ENCODE assay signal across 9 mouse cellular contexts in the genomic region with DNA sequence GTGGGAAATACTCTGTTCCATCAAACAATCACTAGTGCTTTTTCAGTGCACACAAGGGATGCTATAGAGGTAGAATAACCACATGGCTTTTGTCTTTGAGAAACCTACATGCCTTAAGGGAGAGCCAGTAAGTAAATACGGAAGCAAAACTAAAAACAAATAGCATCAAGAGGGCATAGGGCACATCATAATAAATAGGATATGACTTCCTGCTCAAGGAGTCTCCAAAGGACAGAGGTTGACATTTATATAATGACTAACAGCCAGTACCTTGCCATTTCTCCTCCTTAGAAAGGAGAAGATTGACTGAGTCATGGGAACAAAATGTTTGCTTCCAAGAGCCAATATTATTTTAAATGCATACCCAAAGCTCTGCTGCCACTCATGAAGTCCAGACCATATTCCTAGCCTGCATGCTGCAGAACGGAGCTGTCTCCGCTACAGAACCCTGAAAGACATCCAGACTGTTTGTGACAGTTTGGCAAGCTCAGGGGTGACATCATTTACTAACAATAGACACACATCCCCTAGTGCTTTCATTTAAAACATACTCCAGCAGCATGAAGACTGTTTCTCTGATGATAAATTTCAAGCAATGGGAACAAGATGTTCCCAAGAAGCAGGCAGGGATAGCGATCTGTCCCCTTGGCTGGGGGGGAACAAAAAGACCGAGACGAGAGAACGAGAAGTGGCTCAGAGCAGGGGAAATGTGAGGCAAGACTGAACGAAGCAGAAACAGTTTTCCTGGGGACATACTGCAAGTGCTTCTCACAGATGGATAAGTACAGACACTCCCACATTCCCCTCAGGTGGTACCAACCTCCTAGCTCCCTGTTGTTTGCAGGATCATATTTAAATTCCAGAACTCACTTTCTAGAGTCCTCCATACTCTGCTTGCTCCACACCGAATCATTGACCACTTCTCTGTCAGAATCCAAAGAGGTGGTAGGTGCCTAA. TPM values are rescaled to one million over a fixed set of nuclear protein-coding genes. Genes with fewer than 3 reads are reported as not detected.
DNase-seq lines count a peak whose midpoint lies in the region; ATAC-seq and TF ChIP-seq lines count a peak whose summit lies in the region.
"Had no signal": no experiment of that assay in that cellular context is flagged by ENCODE, and none has a peak within 500 bp of the region (broad histone marks: within the 10 kb centered on the region; RNA-seq: fewer than 3 reads in every experiment).

No protein-coding gene starts in this region.

- H3K4me1 ChIP-seq in kidney, adult 2 months (ENCODE audit: control insufficient read depth, insufficient read depth, low read length), result no peaks in the 10 kb centered on the region
- no peaks in the 10 kb centered on the region for H3K4me1 ChIP-seq in kidney, embryonic 14.5 days (ENCODE audit: control insufficient read depth, insufficient read depth, low read length)
- peaks cover 29% of the 10 kb centered on the region for H3K4me1 ChIP-seq in cerebellum, adult 2 months (ENCODE audit: control insufficient read depth, insufficient read depth, low read length)
- H3K4me1 ChIP-seq in heart, embryonic 15.5 days (replicated peaks), result no peaks in the 10 kb centered on the region
- no peaks in the 10 kb centered on the region for H3K4me1 ChIP-seq in hindbrain, embryonic 12.5 days

- no peak for TF ChIP-seq POLR2A in kidney, adult 2 months (IDR thresholded peaks at IDR 0.05; ENCODE audit: low read depth, low read length)
- TF ChIP-seq POLR2A in cerebellum, adult 2 months (IDR thresholded peaks at IDR 0.05; ENCODE audit: borderline replicate concordance, insufficient read depth, low read length), result no peak

- DNase-seq in kidney, adult 2 months, result peak; percentile 68
- peak; percentile 70 to 86 for DNase-seq in cerebellum, adult 2 months
- peak; percentile 45 to 78 for DNase-seq in layer of hippocampus, postnatal 14 days (ENCODE audit: low spot score in 2 of 2)
- DNase-seq in right cerebral cortex, postnatal 25 days, result peak; percentile 24
- DNase-seq in ovary, postnatal 10 days (ENCODE audit: low spot score), result no peak

- H3K4me2 ChIP-seq in kidney, embryonic 14.5 days (replicated peaks; ENCODE audit: low read depth, low read length), result no peak overlapping the region
- peak overlapping the region; percentile 43 for H3K4me2 ChIP-seq in heart, embryonic 15.5 days
- no peak overlapping the region for H3K4me2 ChIP-seq in hindbrain, embryonic 12.5 days (replicated peaks)

- no peaks in the 10 kb centered on the region for H3K36me3 ChIP-seq in kidney, adult 2 months (ENCODE audit: control insufficient read depth, insufficient read depth, low read length)
- H3K36me3 ChIP-seq in kidney, embryonic 14.5 days (ENCODE audit: control insufficient read depth, insufficient read depth, low read length), result no peaks in the 10 kb centered on the region
- H3K36me3 ChIP-seq in heart, embryonic 15.5 days, result no peaks in the 10 kb centered on the region
- H3K36me3 ChIP-seq in hindbrain, embryonic 12.5 days, result no peaks in the 10 kb centered on the region

- H3K27me3 ChIP-seq in kidney, adult 2 months (replicated peaks; ENCODE audit: control insufficient read depth, insufficient read depth, low read length), result no peaks in the 10 kb centered on the region
- H3K27me3 ChIP-seq in kidney, embryonic 14.5 days (ENCODE audit: control insufficient read depth, insufficient read depth, low read length), result no peaks in the 10 kb centered on the region
- no peaks in the 10 kb centered on the region for H3K27me3 ChIP-seq in cerebellum, adult 2 months (ENCODE audit: control insufficient read depth, insufficient read depth, low read length)
- H3K27me3 ChIP-seq in heart, embryonic 15.5 days, result peaks cover 6% of the 10 kb centered on the region
- H3K27me3 ChIP-seq in hindbrain, embryonic 12.5 days, result peaks cover 15% of the 10 kb centered on the region

- no peak for TF ChIP-seq CTCF in kidney, adult 2 months (conservative IDR thresholded peaks at IDR 0.05; ENCODE audit: insufficient read depth, insufficient read length, low read depth, low read length)
- TF ChIP-seq CTCF in cerebellum, adult 2 months (IDR thresholded peaks at IDR 0.05; ENCODE audit: borderline replicate concordance, insufficient read depth, low read depth, low read length), result no peak

- no peaks in the 10 kb centered on the region for H3K9me3 ChIP-seq in kidney, embryonic 14.5 days (ENCODE audit: control insufficient read depth, low read length)
- H3K9me3 ChIP-seq in heart, embryonic 15.5 days (replicated peaks), result no peaks in the 10 kb centered on the region
- no peaks in the 10 kb centered on the region for H3K9me3 ChIP-seq in hindbrain, embryonic 12.5 days (replicated peaks)

- no peak overlapping the region for H3K4me3 ChIP-seq in kidney, adult 2 months (ENCODE audit: insufficient read depth, low read depth, low read length)
- no peak overlapping the region for H3K4me3 ChIP-seq in kidney, embryonic 14.5 days (ENCODE audit: low read length)
- H3K4me3 ChIP-seq in cerebellum, adult 2 months (replicated peaks; ENCODE audit: insufficient read depth, low read depth, low read length), result peak overlapping the region; percentile 70
- H3K4me3 ChIP-seq in heart, embryonic 15.5 days, result peak overlapping the region; percentile 27; the same call in 1 of the 2 replicates
- H3K4me3 ChIP-seq in hindbrain, embryonic 12.5 days, result no peak overlapping the region

- 56% methylated on average over 9 of the region's 9 CpGs for WGBS in kidney, adult 2 months
- WGBS in kidney, embryonic 14.5 days, result 74% methylated on average over 9 of the region's 9 CpGs
- WGBS in cerebellum, adult 2 months, result 13% methylated on average over 9 of the region's 9 CpGs
- 39% methylated on average over 9 of the region's 9 CpGs for WGBS in heart, embryonic 15.5 days
- 79% methylated on average over 9 of the region's 9 CpGs for WGBS in hindbrain, embryonic 12.5 days

- H3K9ac ChIP-seq in kidney, embryonic 14.5 days (ENCODE audit: low read depth, low read length), result no peak overlapping the region
- H3K9ac ChIP-seq in heart, embryonic 15.5 days, result no peak overlapping the region
- H3K9ac ChIP-seq in hindbrain, embryonic 12.5 days, result no peak overlapping the region

- H3K27ac ChIP-seq in kidney, adult 2 months (ENCODE audit: insufficient read depth, low read depth, low read length), result peak overlapping the region; percentile 63; the same call in 1 of the 2 replicates
- H3K27ac ChIP-seq in kidney, embryonic 14.5 days (ENCODE audit: low read depth, low read length), result no peak overlapping the region
- H3K27ac ChIP-seq in cerebellum, adult 2 months (ENCODE audit: insufficient read depth, low read length), result peak overlapping the region; percentile 99
- H3K27ac ChIP-seq in heart, embryonic 15.5 days, result peak overlapping the region; percentile 80
- H3K27ac ChIP-seq in hindbrain, embryonic 12.5 days, result no peak overlapping the region

- no peak for ATAC-seq in kidney, embryonic 14.5 days (ENCODE audit: low FRiP score, low TSS enrichment)
- ATAC-seq in heart, embryonic 15.5 days (replicated peaks; ENCODE audit: insufficient number of reproducible peaks, insufficient read depth, low FRiP score, low read depth), result peak; percentile 77
- no peak for ATAC-seq in hindbrain, embryonic 12.5 days (ENCODE audit: low FRiP score)

RNA-seq across cellular contexts. Expression of a gene that starts 3.5 kb away (rescaled TPM):
- polyA plus RNA-seq in kidney, adult 2 months (2012; rRNA removed), result 0.06 and 0.11 TPM in 2 replicates
- not detected in 2 replicates for polyA plus RNA-seq in kidney, embryonic 14.5 days (2014; fragmentation: Nextera tagmentation; extraction: Ambion mirVana)
- 0.65 and 0.79 TPM in 2 replicates for polyA plus RNA-seq in cerebellum, adult 2 months (2012; rRNA removed)
- 0.06 and 0.18 TPM in 2 replicates for polyA plus RNA-seq in heart, embryonic 15.5 days (2015; fragmentation: Nextera tagmentation; extraction: Ambion mirVana)
- under 1 TPM; 0.60 to 0.72 TPM for total RNA-seq in layer of hippocampus, postnatal 14 days (2021)
- polyA plus RNA-seq in hindbrain, embryonic 12.5 days (2016; fragmentation: Nextera tagmentation; extraction: Ambion mirVana), result 0.07 and 0.13 TPM in 2 replicates
- polyA plus RNA-seq: intestine, embryonic 14.5 days had no signal

Comparison
In these comparisons a context has a peak if more than half of its experiments do, and no peak if none do; other contexts are left out.
1. H3K27ac ChIP-seq: peak in kidney, adult 2 months (single experiment), cerebellum, adult 2 months (single experiment) and heart, embryonic 15.5 days (single experiment); none in kidney, embryonic 14.5 days (single experiment) and hindbrain, embryonic 12.5 days (single experiment).
2. H3K4me3 ChIP-seq: peak in cerebellum, adult 2 months (single experiment) and heart, embryonic 15.5 days (single experiment); none in kidney, adult 2 months (single experiment), kidney, embryonic 14.5 days (single experiment) and hindbrain, embryonic 12.5 days (single experiment).